Mouse (Mus musculus) layer of hippocampus, adult 6 months (tissue): Measurements from ENCODE around the gene Tnr. TPM values are rescaled to one million over a fixed set of nuclear protein-coding genes. Genes with fewer than 3 reads are reported as not detected.

Source experiments
- long read RNA-seq, 2 experiments: library from polyadenylated mRNA; unstranded; transcript quantifications; one replicate each; pipeline ENCODE4 v2.0.0; 2019 to 2020
- polyA plus RNA-seq: library from polyadenylated mRNA; unstranded; fragments of <200 nt; fragmentation: Nextera tagmentation; gene quantifications from 2 replicates; pipeline ENCODE4 v1.2.3, GENCODE M21; 2021

Tnr gene
- 55.1 and 68.7 TPM in 2 replicates for polyA plus RNA-seq
- long read RNA-seq, experiment 1, full-length matches to known transcripts, result 1 of 25 reads
- long read RNA-seq, experiment 1, partial matches to known transcripts, result 12 of 25 reads
- long read RNA-seq, experiment 1, other reads (novel, unspliced or antisense), result 12 of 25 reads
- long read RNA-seq, experiment 2, full-length matches to known transcripts, result 14 of 47 reads
- long read RNA-seq, experiment 2, partial matches to known transcripts, result 10 of 47 reads
- long read RNA-seq, experiment 2, other reads (novel, unspliced or antisense), result 23 of 47 reads

DNA sequence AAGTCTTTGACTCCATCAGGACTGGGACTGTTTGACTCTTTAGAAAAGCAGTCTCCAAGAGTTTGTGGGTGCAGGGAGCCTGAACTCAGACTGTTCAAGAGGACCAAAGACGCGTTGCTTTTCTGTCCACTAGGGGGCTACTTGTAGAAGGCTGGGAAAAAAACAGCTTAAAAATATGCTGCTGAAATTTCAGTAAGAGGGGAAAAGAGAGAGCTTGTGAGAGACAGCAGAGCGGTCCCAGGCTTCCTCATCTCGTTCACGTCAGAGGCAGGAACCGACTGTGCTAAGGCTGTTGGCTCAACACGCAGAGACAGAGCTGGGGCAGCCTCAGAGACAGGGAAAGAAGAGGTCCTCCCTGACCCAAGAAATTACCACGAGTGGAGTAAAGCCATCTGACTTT, at the start of gene Tnr:
Gene Tnr (plus strand): TSS at position 192 of the 400 bp plus-strand sequence.

